Mouse (Mus musculus) lung, adult 2 months (tissue): Measurements from ENCODE around the gene Btbd35f4. TPM values are rescaled to one million over a fixed set of nuclear protein-coding genes. Genes with fewer than 3 reads are reported as not detected.
"Not testable (repeated sequence)": the region's sequence is repeated elsewhere in the genome, so short reads cannot be mapped to it uniquely, and the experiment has no call there.

ENCODE experiments used
- DNase-seq: peaks from one replicate; pipeline ENCODE4 v3.0.0; 2022
- H3K4me1 ChIP-seq: fragments of 200-500 bp; 2 replicates; pipeline ENCODE4 v1.6.1; 2011; ENCODE audit warnings: low read length; ENCODE audit not compliant: control insufficient read depth, insufficient read depth
- H3K4me3 ChIP-seq: fragments of 200-500 bp; replicated peaks from 2 replicates; pipeline ENCODE3; 2011; ENCODE audit warnings: low read depth, mild to moderate bottlenecking, control low read depth, low read length; ENCODE audit errors: extremely low read depth
- WGBS: fragments of 180-500 bp; shearing (Covaris S2); methylation state at CpG from one replicate; pipeline ENCODE4 v1.1.7; 2018; 5-methylcytosine and 5-hydroxymethylcytosine counted together
- polyA plus RNA-seq: library from polyadenylated mRNA; depleted of rRNA; stranded (reverse); fragments of >200 nt; gene quantifications from 2 replicates; pipeline ENCODE4 v1.2.3, GENCODE M21; 2012; rRNA removed

Btbd35f4 gene
- polyA plus RNA-seq: not detected in 2 replicates

DNA sequence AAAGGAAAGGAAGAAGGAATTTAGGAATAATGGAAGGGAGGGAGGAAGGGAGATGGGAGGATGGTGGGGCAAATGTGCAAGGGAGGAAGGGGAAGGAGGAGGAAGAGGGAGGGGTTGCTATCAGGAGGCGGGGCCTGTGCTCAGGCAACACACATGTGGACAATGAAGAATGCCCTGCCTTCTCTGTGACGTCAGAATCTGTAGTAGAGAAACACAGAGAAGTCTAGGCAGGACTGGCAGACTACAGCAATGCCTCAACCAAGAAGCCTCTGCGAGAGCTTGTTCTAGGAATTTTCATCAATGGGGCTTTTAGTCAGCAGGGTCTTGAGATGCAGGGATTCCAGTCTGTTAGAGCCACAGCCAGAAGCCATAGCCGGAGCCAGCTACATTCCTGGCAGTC, at the start of gene Btbd35f4:
Gene Btbd35f4, plus strand, starts transcription at position 301 of the 400 bp plus-strand sequence.
- no CpG with 5 or more reads among the region's 4 CpGs for WGBS
- not testable (repeated sequence) for DNase-seq

DNA sequence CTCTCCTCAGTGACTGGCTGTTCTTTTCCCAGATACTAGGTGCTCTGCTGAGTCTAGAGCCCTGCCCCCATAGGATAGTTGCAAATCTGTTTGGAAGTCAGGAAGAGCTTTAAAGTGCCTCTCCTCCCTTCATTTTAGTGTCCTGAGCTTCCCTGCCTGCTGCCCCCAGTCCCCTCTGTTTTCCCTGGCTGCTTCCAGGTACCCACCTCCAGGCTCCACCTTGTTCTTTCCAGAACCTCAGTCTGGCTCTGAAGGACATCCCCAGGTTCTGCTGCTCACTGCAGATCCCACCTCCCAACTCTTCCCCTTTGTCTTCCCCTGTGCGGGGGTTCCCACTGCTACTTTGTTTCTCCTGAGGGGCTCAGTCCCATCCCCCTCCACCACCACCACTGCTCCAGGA, 39.7 kb downstream of the Btbd35f4 start:
- H3K4me3 ChIP-seq, H3K4me1 ChIP-seq, DNase-seq: not testable (repeated sequence)
- WGBS: no CpG with 5 or more reads among the region's 1 CpGs

More for the DNA sequence above, at the start of gene Btbd35f4:
- H3K4me1 ChIP-seq, H3K4me3 ChIP-seq: not testable (repeated sequence)

Other genes starting within 250 kb of the Btbd35f4 start
- gene Btbd35f27, start 151.6 kb downstream of the Btbd35f4 start, polyA plus RNA-seq: not detected in 2 replicates